Mouse (Mus musculus) midbrain, embryonic 10.5 days (tissue): ENCODE data around the gene Eftud2. TPM values are rescaled to one million over a fixed set of nuclear protein-coding genes. Genes with fewer than 3 reads are reported as not detected.

Experiments used
- DNase-seq: peaks from one replicate; pipeline ENCODE4 v3.0.0-alpha.2; 2017; ENCODE audit warnings: low spot score
- H3K27ac ChIP-seq: fragments of 300-500 bp; sonication (generic); replicated peaks from 2 replicates; pipeline ENCODE4 v1.5.1; 2016; ENCODE audit warnings: mild to moderate bottlenecking
- H3K27me3 ChIP-seq: fragments of 300-500 bp; sonication (generic); 2 replicates; pipeline ENCODE4 v1.6.1; 2016; ENCODE audit warnings: low read depth, mild to moderate bottlenecking; ENCODE audit not compliant: poor library complexity, severe bottlenecking
- H3K36me3 ChIP-seq: fragments of 300-500 bp; sonication (generic); 2 replicates; pipeline ENCODE4 v1.6.1; 2016; ENCODE audit warnings: mild to moderate bottlenecking, moderate library complexity
- H3K4me1 ChIP-seq: fragments of 300-500 bp; sonication (generic); 2 replicates; pipeline ENCODE4 v1.6.1; 2016
- H3K4me3 ChIP-seq: fragments of 300-500 bp; sonication (generic); 2 replicates; pipeline ENCODE4 v1.5.1; 2016; ENCODE audit warnings: mild to moderate bottlenecking, moderate library complexity
- H3K9me3 ChIP-seq: fragments of 300-500 bp; sonication (generic); replicated peaks from 2 replicates; pipeline ENCODE4 v1.6.1; 2016; ENCODE audit warnings: mild to moderate bottlenecking
- WGBS: fragments of 180-500 bp; shearing (Covaris S2); methylation state at CpG from one replicate; pipeline ENCODE4 v1.1.7; 2016; 5-methylcytosine and 5-hydroxymethylcytosine counted together
- polyA plus RNA-seq: library from polyadenylated mRNA; unstranded; fragments of >200 nt; fragmentation: Nextera tagmentation; extraction: Ambion mirVana; gene quantifications from 2 replicates; pipeline ENCODE4 v1.2.1, GENCODE M21; 2016

Eftud2 gene
- polyA plus RNA-seq, 1 experiment from 2014 or later: 339 TPM

- Histone ChIP-seq H3K27ac (no peak overlapping the region), H3K27me3 (no peaks in the 10 kb centered on the region), H3K4me1 (no peaks in the 10 kb centered on the region), H3K4me3 (no peak overlapping the region), H3K9me3 (no peaks in the 10 kb centered on the region), H3K36me3 (no peaks in the 10 kb centered on the region)
- WGBS: 79% methylated on average over 4 of the region's 4 CpGs
- no peak for DNase-seq
Measured at GRCm38 (mm10) chr11:102830276-102830675, 50.5 kb downstream of the Eftud2 start.

DNA sequence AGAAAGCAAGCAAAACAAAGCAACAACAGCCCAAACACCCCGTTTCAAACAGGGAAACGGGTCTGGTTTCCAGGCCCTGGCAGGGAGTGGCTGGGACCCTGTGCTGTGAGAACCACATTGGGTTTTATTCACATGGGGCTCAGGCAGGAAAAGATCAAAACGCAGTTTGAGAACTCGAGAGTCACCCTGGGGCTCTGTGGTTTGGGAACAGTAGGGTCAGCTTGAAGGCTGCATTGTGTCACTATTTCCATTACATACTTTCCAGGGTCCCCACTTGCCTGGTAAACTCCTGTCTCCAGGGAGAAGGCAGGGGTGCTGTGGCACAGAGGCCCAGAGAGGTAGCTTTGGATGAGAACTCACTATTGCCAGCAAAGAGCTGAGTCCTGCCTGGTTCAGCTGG, 53.7 kb downstream of the Eftud2 start:
- 57% methylated on average over 4 of the region's 4 CpGs for WGBS
- Histone ChIP-seq H3K4me1 (no peaks in the 10 kb centered on the region), H3K27me3 (0 out of 2 replicates have a peak, but pooled peaks cover 4% of the 10 kb centered on the region), H3K9me3 (no peaks in the 10 kb centered on the region), H3K27ac (no peak overlapping the region), H3K4me3 (no peak overlapping the region), H3K36me3 (no peaks in the 10 kb centered on the region)
- no peak for DNase-seq

DNA sequence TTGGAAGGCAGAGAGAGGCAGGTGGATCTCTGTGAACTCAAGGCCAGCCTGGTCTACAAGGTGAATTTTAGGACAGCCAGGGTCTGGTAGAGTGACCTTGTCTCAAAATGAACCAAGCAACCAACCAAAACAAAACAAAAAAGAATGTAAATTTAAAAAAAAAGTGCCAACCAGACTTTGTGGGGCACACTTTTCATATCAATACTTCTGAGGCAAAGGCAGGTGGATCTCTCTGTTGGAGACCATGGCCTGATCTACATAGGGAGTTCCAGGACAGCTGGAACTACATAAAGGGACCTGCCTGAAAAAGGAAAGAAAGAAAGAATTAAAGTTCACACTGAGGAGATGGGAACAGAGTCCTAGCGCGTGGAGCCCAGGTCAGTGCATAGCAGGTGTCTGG, 54.3 kb downstream of the Eftud2 start:
- WGBS: 67% methylated on average over 2 of the region's 2 CpGs
- Histone ChIP-seq H3K9me3 (no peaks in the 10 kb centered on the region), H3K27me3 (0 out of 2 replicates have a peak, but pooled peaks cover 4% of the 10 kb centered on the region), H3K27ac (no peak overlapping the region), H3K4me3 (no peak overlapping the region), H3K36me3 (no peaks in the 10 kb centered on the region), H3K4me1 (no peaks in the 10 kb centered on the region)
- DNase-seq: no peak

DNA sequence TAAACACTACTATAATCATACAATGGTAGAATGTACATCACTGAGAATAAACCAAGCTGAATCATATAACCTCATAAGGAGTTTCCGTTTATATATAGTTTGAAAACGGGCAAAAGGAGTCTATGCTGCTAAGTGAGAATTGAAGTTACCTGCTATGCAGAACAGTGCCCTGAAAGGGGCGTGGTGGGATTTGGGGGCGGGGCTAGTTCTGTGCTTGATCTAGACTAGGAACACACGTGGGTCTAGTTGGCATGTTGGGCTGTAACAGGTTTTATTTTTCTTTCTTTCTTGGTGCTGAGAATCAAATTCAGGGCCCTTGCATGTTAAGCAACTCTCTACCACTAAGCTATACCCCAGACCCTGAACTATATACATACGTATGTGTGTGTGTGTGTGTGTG, 59.6 kb downstream of the Eftud2 start:
- DNase-seq: no peak
- Histone ChIP-seq H3K27me3 (peaks cover 16% of the 10 kb centered on the region), H3K36me3 (no peaks in the 10 kb centered on the region), H3K4me3 (no peak overlapping the region), H3K27ac (no peak overlapping the region), H3K9me3 (no peaks in the 10 kb centered on the region), H3K4me1 (peaks cover 26% of the 10 kb centered on the region)
- WGBS: 58% methylated on average over 6 of the region's 6 CpGs

DNA sequence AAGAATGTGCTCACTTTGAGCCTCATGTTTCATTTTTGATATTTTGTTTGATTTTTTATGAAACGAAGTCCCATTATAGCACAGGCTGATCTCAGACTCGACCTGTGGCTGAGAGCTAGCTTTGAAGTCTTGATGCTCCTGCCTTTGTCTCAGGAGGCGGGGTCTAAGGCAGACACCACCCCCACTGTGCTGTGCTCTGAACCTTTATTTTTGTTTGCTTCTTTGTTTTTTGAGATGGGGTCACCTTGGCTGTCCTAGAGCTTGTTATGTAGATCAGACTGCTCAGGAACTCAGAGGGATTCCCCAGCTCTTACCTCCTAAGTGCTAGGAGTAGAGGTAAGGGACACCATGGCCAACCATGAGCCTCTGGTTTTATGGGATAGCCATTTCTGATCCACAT, 60.4 kb downstream of the Eftud2 start:
- no peak for DNase-seq
- peaks cover 16% of the 10 kb centered on the region for H3K27me3 ChIP-seq
- H3K4me1 ChIP-seq: peaks cover 34% of the 10 kb centered on the region
- H3K27ac ChIP-seq: no peak overlapping the region
- H3K4me3 ChIP-seq: no peak overlapping the region
- no peaks in the 10 kb centered on the region for H3K36me3 ChIP-seq
- H3K9me3 ChIP-seq: no peaks in the 10 kb centered on the region
- WGBS: 9% methylated on average over 3 of the region's 3 CpGs

DNA sequence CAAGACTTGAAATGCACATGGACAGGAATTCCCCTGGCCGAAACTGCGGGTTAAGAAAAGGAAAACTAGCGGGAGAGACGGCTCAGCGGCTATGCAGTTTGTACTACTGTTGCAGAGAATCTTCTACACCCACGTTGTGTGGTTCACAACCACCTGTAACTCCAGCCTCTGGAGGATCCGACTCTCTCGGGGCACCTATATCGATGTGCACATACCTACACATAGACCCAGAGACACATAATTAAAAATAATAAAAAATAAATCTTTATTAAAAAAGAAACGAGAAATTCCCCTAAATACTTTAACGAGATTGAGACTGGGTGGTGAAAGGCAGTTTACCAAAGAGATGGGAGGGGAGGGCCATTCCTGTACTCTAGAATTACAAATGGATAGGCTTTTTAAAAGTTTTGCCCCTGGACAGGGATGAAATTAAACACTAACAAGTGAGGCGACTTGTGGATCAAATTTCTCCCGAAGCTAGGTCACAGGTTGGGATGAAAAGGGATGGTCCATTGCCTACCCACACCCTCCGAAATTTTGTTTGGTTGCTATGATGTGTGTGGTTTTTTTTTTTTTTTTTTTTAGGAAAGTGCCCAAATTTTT, 60.9 kb downstream of the Eftud2 start:
- Histone ChIP-seq H3K36me3 (no peaks in the 10 kb centered on the region), H3K9me3 (no peaks in the 10 kb centered on the region), H3K4me1 (peaks cover 39% of the 10 kb centered on the region), H3K27ac (peak overlapping the region; percentile 99), H3K4me3 (peak overlapping the region; percentile 95), H3K27me3 (peaks cover 16% of the 10 kb centered on the region)
- 6% methylated on average over 14 of the region's 14 CpGs for WGBS
- no peak for DNase-seq

GRCm38 (mm10) chr11:102819021-102819782, 61.6 kb downstream of the Eftud2 start, which contains the start of gene Gjc1:
TSS of gene Gjc1 (minus strand) at chr11:102819700.
- Histone ChIP-seq H3K27me3 (peaks cover 16% of the 10 kb centered on the region), H3K27ac (peak within 1 kb of the TSS; percentile 99), H3K9me3 (no peaks in the 10 kb centered on the region), H3K4me3 (peak within 1 kb of the TSS; percentile 95), H3K4me1 (peaks cover 43% of the 10 kb centered on the region), H3K36me3 (no peaks in the 10 kb centered on the region)
- peak; percentile 80 for DNase-seq
- under 1% methylated on average over 66 of the region's 97 CpGs for WGBS

DNA sequence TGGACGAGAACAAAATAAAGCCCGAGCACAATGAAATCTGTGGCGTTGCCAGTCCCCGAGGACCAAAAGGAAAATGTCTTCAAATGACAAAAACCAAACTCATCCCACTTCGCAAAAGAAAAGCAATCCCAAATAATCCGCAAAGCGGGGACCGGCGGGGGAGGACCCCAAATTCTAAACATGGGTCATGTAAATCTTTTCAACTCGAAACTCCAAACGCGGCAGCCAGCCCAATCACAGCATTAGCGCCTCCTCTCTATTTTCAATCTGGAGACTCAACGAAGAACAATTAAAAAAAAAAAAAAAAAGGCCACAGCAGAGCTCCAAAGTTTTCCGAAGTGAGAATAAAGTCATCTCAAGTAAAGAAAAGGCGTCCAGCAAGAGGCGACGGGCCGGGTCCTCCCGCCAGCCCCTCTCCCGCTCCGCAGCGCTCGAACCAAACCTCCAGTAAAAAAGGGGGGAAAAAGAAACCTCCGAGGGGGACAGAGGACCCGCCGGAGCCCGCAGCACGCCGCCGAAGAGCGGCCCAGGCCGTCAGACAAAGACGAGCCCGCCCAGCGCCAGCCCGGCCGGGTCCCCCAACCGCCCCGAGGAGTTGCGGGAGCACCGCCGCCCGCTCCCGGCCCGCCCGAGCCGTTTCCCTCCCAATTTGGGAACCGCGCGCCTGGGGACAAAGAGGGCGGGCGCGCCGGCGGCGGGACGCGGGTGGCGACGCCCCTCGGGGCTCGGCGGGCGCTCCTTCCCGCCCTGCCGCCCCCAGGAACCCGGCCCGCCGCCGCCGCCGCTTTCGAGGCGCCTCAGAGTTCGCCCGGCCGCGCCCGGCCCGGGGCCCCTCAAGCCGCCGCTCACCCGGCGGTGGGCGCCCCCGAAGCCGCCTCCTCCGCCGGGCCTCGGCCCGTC, 62.4 kb downstream of the Eftud2 start:
- WGBS: under 1% methylated on average over 90 of the region's 92 CpGs
- DNase-seq: peak; percentile 68
- Histone ChIP-seq H3K36me3 (no peaks in the 10 kb centered on the region), H3K4me1 (peaks cover 47% of the 10 kb centered on the region), H3K4me3 (peak overlapping the region; percentile 95), H3K9me3 (no peaks in the 10 kb centered on the region), H3K27ac (peak overlapping the region; percentile 99), H3K27me3 (peaks cover 16% of the 10 kb centered on the region)

DNA sequence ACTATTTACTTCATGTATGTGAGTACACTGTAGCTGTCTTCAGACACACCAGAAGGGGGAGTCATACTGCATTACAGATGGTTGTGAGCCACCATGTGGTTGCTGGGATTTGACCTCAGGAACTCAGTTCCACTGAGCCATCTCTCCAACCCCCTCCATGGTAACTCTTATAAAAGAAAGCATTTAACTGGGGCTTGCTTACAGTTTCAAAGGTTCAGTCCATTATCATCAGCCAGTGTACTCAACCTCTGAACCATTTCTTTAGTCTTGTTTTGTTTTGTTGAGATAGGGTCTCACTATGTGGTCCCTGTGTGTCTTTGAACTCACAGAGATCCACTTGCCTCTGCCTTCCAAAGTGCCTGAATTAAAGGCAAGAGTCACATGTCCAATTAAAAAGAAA, 65.9 kb downstream of the Eftud2 start:
- no peak for DNase-seq
- Histone ChIP-seq H3K27me3 (no peaks in the 10 kb centered on the region; the same call in none of the 2 replicates), H3K4me1 (peaks cover 47% of the 10 kb centered on the region), H3K36me3 (peaks cover 12% of the 10 kb centered on the region), H3K9me3 (no peaks in the 10 kb centered on the region), H3K27ac (no peak overlapping the region), H3K4me3 (no peak overlapping the region)

GRCm38 (mm10) chr11:102810721-102811485, 69.9 kb downstream of the Eftud2 start:
- 83% methylated on average over 4 of the region's 4 CpGs for WGBS
- H3K4me1 ChIP-seq: peaks cover 20% of the 10 kb centered on the region
- no peak overlapping the region for H3K27ac ChIP-seq
- peaks cover 28% of the 10 kb centered on the region for H3K36me3 ChIP-seq
- no peak for DNase-seq
- no peak overlapping the region for H3K4me3 ChIP-seq
- H3K9me3 ChIP-seq: no peaks in the 10 kb centered on the region
- H3K27me3 ChIP-seq: no peaks in the 10 kb centered on the region

DNA sequence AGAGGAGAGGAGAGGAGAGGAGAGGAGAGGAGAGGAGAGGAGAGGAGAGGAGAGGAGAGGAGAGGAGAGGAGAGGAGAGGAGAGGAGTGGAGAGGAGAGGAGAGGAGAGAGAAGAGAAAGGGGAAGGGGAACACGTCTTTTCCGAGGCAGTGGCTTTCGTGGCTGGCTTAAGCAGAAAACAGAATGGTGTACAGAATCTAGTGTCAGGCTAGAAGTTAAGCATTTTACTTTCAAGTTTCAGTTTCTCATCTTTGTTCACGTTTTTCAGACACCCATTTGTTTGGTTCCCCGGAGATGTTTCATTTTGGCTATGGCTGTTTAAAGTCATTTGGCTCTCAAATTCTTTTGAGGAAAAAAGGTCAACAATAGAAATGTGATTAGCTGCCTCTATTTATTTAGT, 72.5 kb downstream of the Eftud2 start:
- H3K4me1 ChIP-seq: 0 out of 2 replicates have a peak, but pooled peaks cover 2% of the 10 kb centered on the region
- no peak overlapping the region for H3K27ac ChIP-seq
- no peak overlapping the region for H3K4me3 ChIP-seq
- 76% methylated on average over 5 of the region's 5 CpGs for WGBS
- peaks cover 54% of the 10 kb centered on the region for H3K36me3 ChIP-seq
- DNase-seq: no peak
- no peaks in the 10 kb centered on the region for H3K27me3 ChIP-seq
- no peaks in the 10 kb centered on the region for H3K9me3 ChIP-seq

DNA sequence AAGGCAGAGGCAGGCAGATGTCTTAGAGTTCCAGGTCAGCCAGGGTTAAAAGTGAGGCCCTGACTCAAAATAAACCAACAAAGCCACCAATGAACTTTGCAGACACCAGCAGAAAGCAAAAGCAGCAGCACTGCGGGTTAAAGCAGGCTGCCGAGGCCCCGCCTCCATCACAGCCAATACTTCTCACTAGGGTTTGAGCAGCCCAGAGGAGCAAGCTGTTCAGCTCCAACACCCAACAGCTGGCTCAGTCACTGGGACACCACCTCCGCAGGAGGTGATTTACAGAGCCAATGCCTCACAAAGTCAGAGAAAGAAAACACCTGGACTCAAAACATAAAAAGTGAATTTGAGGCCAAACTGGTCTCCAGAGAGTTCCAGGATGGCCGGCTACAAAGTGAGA, 77.3 kb downstream of the Eftud2 start:
- Histone ChIP-seq H3K9me3 (no peaks in the 10 kb centered on the region), H3K27me3 (no peaks in the 10 kb centered on the region), H3K4me1 (no peaks in the 10 kb centered on the region), H3K4me3 (no peak overlapping the region), H3K27ac (no peak overlapping the region), H3K36me3 (peaks cover 85% of the 10 kb centered on the region)
- no peak for DNase-seq
- 86% methylated on average over 5 of the region's 5 CpGs for WGBS
